Comparison of ENCODE assay signal across 9 mouse cellular contexts in genomic region chr14:103649302-103649701, GRCm38 (mm10). TPM values are rescaled to one million over a fixed set of nuclear protein-coding genes. Genes with fewer than 3 reads are reported as not detected.
DNase-seq lines count a peak whose midpoint lies in the region; ATAC-seq lines count a peak whose summit lies in the region.
"Had no signal": no experiment of that assay in that cellular context is flagged by ENCODE, and none has a peak within 500 bp of the region (broad histone marks: within the 10 kb centered on the region; RNA-seq: fewer than 3 reads in every experiment).

No protein-coding gene starts in this region.

- no peak overlapping the region for H3K4me3 ChIP-seq in liver, embryonic 15.5 days (replicated peaks)
- H3K4me3 ChIP-seq in embryonic facial prominence, embryonic 14.5 days (ENCODE audit: low read depth, low read length), result no peak overlapping the region
- H3K4me3 ChIP-seq in hindbrain, embryonic 13.5 days, result peak overlapping the region; percentile 97
- H3K4me3 ChIP-seq in midbrain, embryonic 16.5 days (ENCODE audit: low read depth, low read length), result peak overlapping the region; percentile 99
- H3K4me3 ChIP-seq: myocyte had no signal

- no peaks in the 10 kb centered on the region for H3K9me3 ChIP-seq in liver, embryonic 15.5 days (replicated peaks)
- no peaks in the 10 kb centered on the region for H3K9me3 ChIP-seq in embryonic facial prominence, embryonic 14.5 days (ENCODE audit: control insufficient read depth, low read length)
- no peaks in the 10 kb centered on the region for H3K9me3 ChIP-seq in hindbrain, embryonic 13.5 days
- H3K9me3 ChIP-seq in midbrain, embryonic 16.5 days (replicated peaks; ENCODE audit: control insufficient read depth, low read length, poor library complexity, severe bottlenecking), result no peaks in the 10 kb centered on the region

- 54% methylated on average over 4 of the region's 4 CpGs for WGBS in liver, embryonic 15.5 days (ENCODE audit: insufficient replicate concordance)
- WGBS in embryonic facial prominence, embryonic 14.5 days, result 45% methylated on average over 4 of the region's 4 CpGs
- 30% methylated on average over 4 of the region's 4 CpGs for WGBS in hindbrain, embryonic 13.5 days
- WGBS in midbrain, embryonic 16.5 days, result 26% methylated on average over 4 of the region's 4 CpGs

- H3K27ac ChIP-seq in liver, embryonic 15.5 days (replicated peaks), result no peak overlapping the region
- H3K27ac ChIP-seq in embryonic facial prominence, embryonic 14.5 days (replicated peaks; ENCODE audit: low read depth, low read length), result no peak overlapping the region
- H3K27ac ChIP-seq in hindbrain, embryonic 13.5 days, result peak overlapping the region; percentile 99
- peak overlapping the region; percentile 99 for H3K27ac ChIP-seq in midbrain, embryonic 16.5 days (ENCODE audit: low read length)

- DNase-seq in liver, result no peak
- DNase-seq in embryonic facial prominence, embryonic 14.5 days (ENCODE audit: low spot score), result no peak
- no peak for DNase-seq in embryo, embryonic 11 days
- DNase-seq in gastrocnemius, postnatal 10 days, result no peak
- DNase-seq in urinary bladder, postnatal 14 days (ENCODE audit: low spot score), result no peak

- H3K9ac ChIP-seq in liver, embryonic 15.5 days, result no peak overlapping the region
- H3K9ac ChIP-seq in embryonic facial prominence, embryonic 14.5 days (ENCODE audit: low read depth, low read length), result no peak overlapping the region
- 0 out of 2 replicates have a peak overlapping the region, but pooled peaks have one; percentile 99 for H3K9ac ChIP-seq in hindbrain, embryonic 13.5 days
- no peak overlapping the region for H3K9ac ChIP-seq in midbrain, embryonic 16.5 days (ENCODE audit: low read depth, low read length)

- peaks cover 14% of the 10 kb centered on the region for H3K4me1 ChIP-seq in liver, embryonic 15.5 days (replicated peaks)
- H3K4me1 ChIP-seq in embryonic facial prominence, embryonic 14.5 days (ENCODE audit: control insufficient read depth, insufficient read depth, low read length), result peaks cover 9% of the 10 kb centered on the region; the same call in 1 of the 2 replicates
- H3K4me1 ChIP-seq in hindbrain, embryonic 13.5 days (replicated peaks), result peaks cover 47% of the 10 kb centered on the region
- H3K4me1 ChIP-seq in midbrain, embryonic 16.5 days (ENCODE audit: control insufficient read depth, insufficient read depth, low read length), result peaks cover 38% of the 10 kb centered on the region

- peaks cover 42% of the 10 kb centered on the region for H3K27me3 ChIP-seq in liver, embryonic 15.5 days
- H3K27me3 ChIP-seq in embryonic facial prominence, embryonic 14.5 days (replicated peaks; ENCODE audit: control insufficient read depth, insufficient read depth, low read length), result peaks cover 36% of the 10 kb centered on the region
- H3K27me3 ChIP-seq in hindbrain, embryonic 13.5 days, result no peaks in the 10 kb centered on the region
- no peaks in the 10 kb centered on the region for H3K27me3 ChIP-seq in midbrain, embryonic 16.5 days (ENCODE audit: control insufficient read depth, insufficient read depth, low read depth, low read length)

- 0 out of 2 replicates have a peak overlapping the region, but pooled peaks have one; percentile 90 for H3K4me2 ChIP-seq in liver, embryonic 15.5 days
- peak overlapping the region; percentile 99; the same call in 1 of the 2 replicates for H3K4me2 ChIP-seq in embryonic facial prominence, embryonic 14.5 days (ENCODE audit: low read depth, low read length)
- peak overlapping the region; percentile 77 for H3K4me2 ChIP-seq in hindbrain, embryonic 13.5 days
- H3K4me2 ChIP-seq in midbrain, embryonic 16.5 days (ENCODE audit: low read length), result peak overlapping the region; percentile 92

- ATAC-seq in liver, embryonic 15.5 days (ENCODE audit: insufficient read depth), result no peak
- ATAC-seq in embryonic facial prominence, embryonic 14.5 days (ENCODE audit: low read depth), result no peak
- no peak for ATAC-seq in hindbrain, embryonic 13.5 days (ENCODE audit: low FRiP score)
- no peak for ATAC-seq in midbrain, embryonic 16.5 days

- no peaks in the 10 kb centered on the region for H3K36me3 ChIP-seq in liver, embryonic 15.5 days (replicated peaks)
- H3K36me3 ChIP-seq in embryonic facial prominence, embryonic 14.5 days (ENCODE audit: control insufficient read depth, insufficient read depth, low read length), result no peaks in the 10 kb centered on the region
- no peaks in the 10 kb centered on the region for H3K36me3 ChIP-seq in hindbrain, embryonic 13.5 days
- no peaks in the 10 kb centered on the region for H3K36me3 ChIP-seq in midbrain, embryonic 16.5 days (ENCODE audit: control insufficient read depth, insufficient read depth, low read length)

RNA-seq across cellular contexts. Expression of gene Slain1, which starts 0.7 kb away (rescaled TPM):
- 0.16 and 0.22 TPM in 2 replicates for polyA plus RNA-seq in liver, embryonic 15.5 days (2015; fragmentation: Nextera tagmentation; extraction: Ambion mirVana)
- polyA plus RNA-seq in embryonic facial prominence, embryonic 14.5 days (2014; fragmentation: Nextera tagmentation; extraction: Ambion mirVana), result 2.7 and 3.1 TPM in 2 replicates
- polyA plus RNA-seq in hindbrain, embryonic 13.5 days (2015; fragmentation: Nextera tagmentation; extraction: Ambion mirVana), result 14.2 and 15.4 TPM in 2 replicates
- polyA plus RNA-seq in midbrain, embryonic 16.5 days (2015; fragmentation: Nextera tagmentation; extraction: Ambion mirVana), result 13.0 and 15.4 TPM in 2 replicates
- under 1 TPM; 0.19 to 0.29 TPM for total RNA-seq in gastrocnemius, postnatal 10 days (2021)
- polyA plus RNA-seq: myocyte had no signal

Comparison
In these comparisons a context has a peak if more than half of its experiments do, and no peak if none do; other contexts are left out.
1. H3K27ac ChIP-seq: peak in hindbrain, embryonic 13.5 days (single experiment) and midbrain, embryonic 16.5 days (single experiment); none in liver, embryonic 15.5 days (single experiment) and embryonic facial prominence, embryonic 14.5 days (single experiment).
2. H3K4me3 ChIP-seq: peak in hindbrain, embryonic 13.5 days (single experiment) and midbrain, embryonic 16.5 days (single experiment); none in liver, embryonic 15.5 days (single experiment) and embryonic facial prominence, embryonic 14.5 days (single experiment).
3. Peak in every context shown above with its lines, with median percentiles within 50 percentile points of each other: H3K4me2 ChIP-seq.